Mouse (Mus musculus) heart, adult 2 months (tissue): ENCODE data around the gene Mcoln3. TPM values are rescaled to one million over a fixed set of nuclear protein-coding genes. Genes with fewer than 3 reads are reported as not detected.

ENCODE experiments used
- DNase-seq, 2 experiments: peaks; one replicate each; pipeline ENCODE4 v3.0.0; 2021
- H3K27ac ChIP-seq: fragments of 200-600 bp; 2 replicates; pipeline ENCODE4 v1.8.1; 2022
- H3K27me3 ChIP-seq: fragments of 200-500 bp; 2 replicates; pipeline ENCODE4 v1.6.1; 2012; ENCODE audit warnings: mild to moderate bottlenecking, low read length, inconsistent platforms, mixed read lengths; ENCODE audit not compliant: control insufficient read depth, insufficient read depth
- H3K36me3 ChIP-seq: fragments of 200-500 bp; 2 replicates; pipeline ENCODE4 v1.6.1; 2012; ENCODE audit warnings: low read length, inconsistent platforms; ENCODE audit not compliant: control insufficient read depth, insufficient read depth
- H3K4me1 ChIP-seq: fragments of 200-500 bp; 2 replicates; pipeline ENCODE4 v1.6.1; 2011; ENCODE audit warnings: low read length; ENCODE audit not compliant: control insufficient read depth, insufficient read depth
- H3K4me3 ChIP-seq: fragments of 200-600 bp; 2 replicates; pipeline ENCODE4 v1.8.1; 2022
- H3K79me2 ChIP-seq: fragments of 200-500 bp; replicated peaks from 2 replicates; pipeline ENCODE4 v1.6.1; 2012; ENCODE audit warnings: mild to moderate bottlenecking, inconsistent platforms, low read length, moderate library complexity, mixed read lengths; ENCODE audit not compliant: control insufficient read depth, insufficient read depth
- H3K9ac ChIP-seq: fragments of 200-500 bp; 2 replicates; pipeline ENCODE4 v1.6.1; 2012; ENCODE audit warnings: low read depth, mild to moderate bottlenecking, control low read depth, inconsistent platforms, low read length, mixed read lengths
- CTCF ChIP-seq: fragments of 200-600 bp; IDR thresholded peaks from 2 replicates; pipeline ENCODE4 v1.8.1; 2022; ENCODE audit warnings: antibody characterized with exemption, mild to moderate bottlenecking, moderate library complexity
- EP300 ChIP-seq: fragments of 200-500 bp; IDR thresholded peaks from 2 replicates; pipeline ENCODE4 v1.6.1; 2011; ENCODE audit warnings: low read depth, low read length, control low read depth; ENCODE audit not compliant: insufficient read depth
- POLR2A ChIP-seq: fragments of 200-500 bp; IDR thresholded peaks from 2 replicates; pipeline ENCODE4 v1.6.1; 2011; ENCODE audit warnings: mild to moderate bottlenecking, low read depth, low read length, control low read depth; ENCODE audit not compliant: insufficient read depth
- WGBS: fragments of 180-500 bp; shearing (Covaris S2); methylation state at CpG from one replicate; pipeline ENCODE4 v1.1.7; 2018; 5-methylcytosine and 5-hydroxymethylcytosine counted together
- intact Hi-C: fragments of 180-260 bp; cut with DNase I; formaldehyde crosslinking; loops from one replicate; pipeline ENCODE4 v1.15.1; 2025
- polyA plus RNA-seq: library from polyadenylated mRNA; depleted of rRNA; stranded (reverse); fragments of >200 nt; gene quantifications from 2 replicates; pipeline ENCODE4 v1.2.3, GENCODE M21; 2012; rRNA removed
- total RNA-seq, 2 experiments: library from RNA; stranded (reverse); gene quantifications; 2 replicates each; pipeline ENCODE4 v1.2.3; 2021

Mcoln3 gene
- total and polyA plus RNA-seq, 3 experiments, result not detected

DNA sequence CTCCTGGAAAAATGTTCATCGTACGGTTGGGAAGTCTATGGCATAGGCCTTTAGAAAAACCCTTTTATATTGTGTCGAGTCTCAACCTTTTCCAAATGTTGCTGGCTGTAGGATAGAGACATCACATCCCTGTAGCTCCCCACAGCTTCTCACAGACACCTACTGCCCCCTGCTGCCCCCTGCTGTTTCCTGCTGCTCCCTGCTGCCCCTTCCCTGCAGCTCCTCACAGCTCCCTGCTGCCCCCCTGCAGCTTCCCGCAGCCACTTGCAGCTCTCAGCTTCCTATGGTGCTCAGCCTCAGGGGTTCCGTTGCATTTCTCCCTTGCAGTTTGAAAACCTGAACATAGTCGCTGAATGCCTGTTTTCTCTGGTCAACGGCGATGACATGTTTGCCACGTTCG is 72.7 kb downstream of the Mcoln3 start:
- Histone ChIP-seq H3K79me2 (no peaks in the 10 kb centered on the region), H3K36me3 (no peaks in the 10 kb centered on the region), H3K27ac (no peak overlapping the region), H3K4me1 (no peaks in the 10 kb centered on the region), H3K27me3 (no peaks in the 10 kb centered on the region), H3K4me3 (no peak overlapping the region), H3K9ac (no peak overlapping the region)
- 77% methylated on average over 10 of the region's 10 CpGs for WGBS
- DNase-seq, result no peak
- no peak for TF ChIP-seq POLR2A
- TF ChIP-seq EP300, result no peak
- TF ChIP-seq CTCF, result no peak
- intact Hi-C loops, result loop anchor here (5.0 to 10.0 kb wide), 3 partner anchors 152 to 755 kb away; no protein-coding TSS in a partner anchor

Other genes with a start within 250 kb of the Mcoln3 start
- 10 to 100 TPM; 17.7 to 19.3 TPM for gene Bcl10, start 194.6 kb upstream of the Mcoln3 start, total RNA-seq
- 11.0 and 14.0 TPM in 2 replicates for gene Bcl10, start 194.6 kb upstream of the Mcoln3 start, polyA plus RNA-seq
- gene 2410004B18Rik, start 179.4 kb upstream of the Mcoln3 start, total RNA-seq, result 10 to 100 TPM; 17.9 to 20.8 TPM
- 9.0 and 9.2 TPM in 2 replicates for gene 2410004B18Rik, start 179.4 kb upstream of the Mcoln3 start, polyA plus RNA-seq
- gene Syde2, start 129.6 kb upstream of the Mcoln3 start, total RNA-seq, result 10 to 100 TPM; 13.8 to 15.8 TPM
- gene Syde2, start 129.6 kb upstream of the Mcoln3 start, polyA plus RNA-seq, result 7.5 and 13.4 TPM in 2 replicates
- not detected for gene Wdr63, start 9.3 kb upstream of the Mcoln3 start, total RNA-seq
- 0.53 TPM in 1 of 2 replicates, not detected in the other for gene Wdr63, start 9.3 kb upstream of the Mcoln3 start, polyA plus RNA-seq
- gene Mcoln2, start 32.4 kb downstream of the Mcoln3 start, total RNA-seq, result under 1 TPM in 1 of 2 experiments, not detected in 1; 0.18 TPM
- 0.41 TPM in 1 of 2 replicates, not detected in the other for gene Mcoln2, start 32.4 kb downstream of the Mcoln3 start, polyA plus RNA-seq
- gene Lpar3, start 103.5 kb downstream of the Mcoln3 start, total RNA-seq, result under 1 TPM; 0.10 to 0.32 TPM
- gene Lpar3, start 103.5 kb downstream of the Mcoln3 start, polyA plus RNA-seq, result 0.68 and 1.2 TPM in 2 replicates